Mouse (Mus musculus) retina, adult 2 months (tissue): ENCODE measurements around the gene Taf1b.
"Not testable (repeated sequence)": the region's sequence is repeated elsewhere in the genome, so short reads cannot be mapped to it uniquely, and the experiment has no call there.

Experiments used
- DNase-seq: peaks from one replicate; pipeline ENCODE4 v3.0.0-alpha.2; 2012; ENCODE audit warnings: low read depth, low spot score

Gene Taf1b

GRCm38 (mm10) chr12:24498150-24498840, at the start of gene Taf1b:
Taf1b (plus strand) TSS chr12:24498359.
- DNase-seq = peak; percentile 62

GRCm38 (mm10) chr12:24460406-24460805, 37.8 kb upstream of the Taf1b start:
- DNase-seq = no peak

GRCm38 (mm10) chr12:24462121-24462520, 36.0 kb upstream of the Taf1b start:
- DNase-seq = not testable (repeated sequence)

- not testable (repeated sequence) for DNase-seq
Observed at GRCm38 (mm10) chr12:24463490-24463889, 34.7 kb upstream of the Taf1b start.

- DNase-seq = no peak
Observed at GRCm38 (mm10) chr12:24468966-24469365, 29.2 kb upstream of the Taf1b start.

GRCm38 (mm10) chr12:24470943-24471342, 27.2 kb upstream of the Taf1b start:
- peak; percentile 13 for DNase-seq

GRCm38 (mm10) chr12:24473221-24473620, 24.9 kb upstream of the Taf1b start:
- no peak for DNase-seq

- DNase-seq = no peak
Observed at GRCm38 (mm10) chr12:24484930-24485329, 13.2 kb upstream of the Taf1b start.

GRCm38 (mm10) chr12:24486882-24487281, 11.3 kb upstream of the Taf1b start:
- DNase-seq = no peak

- DNase-seq = not testable (repeated sequence)
Observed at GRCm38 (mm10) chr12:24492507-24492906, 5.7 kb upstream of the Taf1b start.

GRCm38 (mm10) chr12:24493011-24493410, 5.1 kb upstream of the Taf1b start:
- DNase-seq = no peak

- no peak for DNase-seq
Observed at GRCm38 (mm10) chr12:24493412-24493811, 4.7 kb upstream of the Taf1b start.

- DNase-seq = not testable (repeated sequence)
Observed at GRCm38 (mm10) chr12:24494791-24495190, 3.4 kb upstream of the Taf1b start.

GRCm38 (mm10) chr12:24498841-24499485, 804 bp downstream of the Taf1b start:
- DNase-seq = not testable (repeated sequence)

- DNase-seq = no peak
Observed at GRCm38 (mm10) chr12:24517118-24517517, 19.0 kb downstream of the Taf1b start.

GRCm38 (mm10) chr12:24521076-24521475, 22.9 kb downstream of the Taf1b start:
- DNase-seq = no peak

GRCm38 (mm10) chr12:24525065-24525464, 26.9 kb downstream of the Taf1b start:
- not testable (repeated sequence) for DNase-seq

- no peak for DNase-seq
Observed at GRCm38 (mm10) chr12:24536390-24536789, 38.2 kb downstream of the Taf1b start.

- DNase-seq = no peak
Observed at GRCm38 (mm10) chr12:24537201-24537600, 39.0 kb downstream of the Taf1b start.

GRCm38 (mm10) chr12:24537965-24538364, 39.8 kb downstream of the Taf1b start:
- no peak for DNase-seq

GRCm38 (mm10) chr12:24541426-24542154, 43.4 kb downstream of the Taf1b start:
- no peak for DNase-seq

- DNase-seq = no peak
Observed at GRCm38 (mm10) chr12:24547686-24548085, 49.5 kb downstream of the Taf1b start.
